Mouse (Mus musculus) MN1 (cell line): ENCODE results near the gene Ect2.
A peak's percentile ranks its signal among the peaks of the same experiment; 100 is the strongest.

Experiments used
- DNase-seq: peaks from one replicate; pipeline ENCODE4 v3.0.0-alpha.2; 2016; ENCODE audit warnings: low spot score

The Ect2 gene

GRCm38 (mm10) chr3:27153701-27154209 is at the start of gene Ect2:
TSS of gene Ect2 (minus strand) at chr3:27153878.
- DNase-seq, result peak; percentile 99

- DNase-seq, result no peak
Measured at GRCm38 (mm10) chr3:27201728-27202411, 48.2 kb upstream of the Ect2 start.

- no peak for DNase-seq
Measured at GRCm38 (mm10) chr3:27199120-27199519, 45.4 kb upstream of the Ect2 start.

GRCm38 (mm10) chr3:27197816-27198215 is 44.1 kb upstream of the Ect2 start:
- DNase-seq, result no peak

DNA sequence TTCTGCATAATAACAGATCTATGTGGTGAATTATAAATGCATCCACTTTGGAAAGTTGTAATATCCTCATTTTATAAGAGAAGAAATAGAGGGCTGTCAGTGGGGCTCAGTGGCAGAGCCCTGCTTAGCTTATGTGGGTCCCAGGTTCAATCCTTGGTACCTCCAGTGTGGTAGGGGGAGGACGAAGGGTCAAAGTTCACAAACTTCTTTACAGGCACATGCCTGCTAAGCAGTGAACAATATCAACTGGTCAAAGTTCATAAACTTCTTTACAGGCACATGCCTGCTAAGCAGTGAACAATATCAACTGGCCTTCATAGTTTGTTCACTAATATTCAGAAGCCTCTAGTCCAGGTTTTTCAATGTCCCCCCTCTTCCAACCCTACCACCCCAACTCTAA is 42.9 kb upstream of the Ect2 start:
- DNase-seq, result no peak

GRCm38 (mm10) chr3:27195573-27196227 is 42.0 kb upstream of the Ect2 start:
- no peak for DNase-seq

DNA sequence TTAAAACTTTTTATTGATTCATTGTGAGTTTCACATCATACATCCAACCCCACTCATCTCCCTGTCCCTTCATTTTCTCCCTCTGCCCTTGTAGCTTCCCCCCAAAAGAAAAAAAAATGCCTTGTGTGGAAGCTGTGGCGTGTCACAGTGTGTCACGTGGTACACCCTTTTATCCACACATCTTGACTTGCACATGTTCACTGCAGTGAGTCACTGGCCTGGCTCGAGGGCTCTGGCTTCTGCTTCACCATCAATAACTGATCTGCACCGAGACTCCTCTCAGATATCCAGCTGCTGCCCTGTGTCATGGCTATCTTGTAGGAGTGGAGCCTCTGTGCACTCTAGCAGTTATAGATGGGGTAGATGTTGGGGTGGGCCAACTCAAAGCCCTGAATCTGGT is 41.5 kb upstream of the Ect2 start:
- peak; percentile 79 for DNase-seq

DNA sequence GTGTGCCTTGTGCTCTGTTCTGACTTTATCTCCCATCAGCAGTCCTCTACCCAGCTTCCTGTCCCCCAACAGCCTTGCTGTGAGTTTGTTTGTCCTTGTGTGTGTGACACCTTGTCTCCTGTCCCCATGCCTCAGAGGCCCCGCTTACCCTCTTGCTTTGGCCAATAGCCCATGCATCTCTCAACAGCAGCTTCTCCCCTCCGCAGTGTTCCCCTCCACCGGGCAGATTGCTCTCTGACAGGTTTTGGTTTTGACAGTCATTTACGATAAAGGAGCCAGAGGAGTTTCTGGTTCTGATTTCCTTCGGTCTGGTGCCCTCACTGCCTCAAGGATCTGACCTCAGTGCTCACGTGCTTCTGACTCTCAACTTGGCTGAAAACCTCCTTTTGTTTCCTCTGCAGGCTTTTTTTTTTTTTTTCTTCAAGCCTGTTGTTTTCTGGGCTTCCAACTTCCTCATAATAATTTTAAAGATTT is 40.2 kb upstream of the Ect2 start:
- DNase-seq, result peak; percentile 70

DNA sequence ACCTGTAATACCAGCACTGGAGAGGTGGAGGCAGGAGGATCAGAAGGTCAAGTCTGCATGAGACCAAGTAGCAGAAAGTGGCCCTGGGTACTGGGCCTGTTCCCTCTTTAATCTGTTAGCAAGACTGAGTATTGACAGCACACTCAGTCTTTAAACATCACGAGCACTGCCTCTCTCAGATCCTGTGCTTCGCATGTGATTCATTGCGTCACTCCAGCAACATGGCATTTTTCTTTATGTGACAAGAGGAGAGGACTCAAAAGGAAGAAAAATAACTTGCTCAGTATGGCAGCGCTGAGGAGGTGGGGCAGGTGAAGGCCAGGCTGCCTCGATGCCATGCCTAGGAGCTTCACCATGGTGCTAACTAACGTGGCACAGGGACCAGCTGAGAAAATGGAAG is 38.2 kb upstream of the Ect2 start:
- DNase-seq, result no peak

DNA sequence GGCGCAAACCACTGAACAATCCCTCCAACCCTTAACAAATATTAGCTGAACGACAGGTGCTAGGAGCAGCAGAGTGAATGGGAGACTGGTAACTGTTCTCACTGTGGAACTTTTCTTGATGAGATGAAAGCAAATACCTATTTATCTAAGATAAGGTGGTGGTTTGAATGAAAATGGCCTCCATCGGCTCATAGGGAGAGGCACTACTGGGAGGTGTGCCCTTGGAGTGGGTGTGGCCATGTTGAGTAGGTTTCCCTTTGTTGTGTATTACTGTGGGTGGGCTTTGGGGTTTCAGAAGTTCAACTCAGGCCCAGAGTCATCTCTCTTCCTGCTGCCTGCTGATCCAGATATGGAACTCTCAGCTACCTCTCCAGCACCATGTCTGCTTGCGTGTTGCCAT is 37.2 kb upstream of the Ect2 start:
- DNase-seq, result no peak

DNA sequence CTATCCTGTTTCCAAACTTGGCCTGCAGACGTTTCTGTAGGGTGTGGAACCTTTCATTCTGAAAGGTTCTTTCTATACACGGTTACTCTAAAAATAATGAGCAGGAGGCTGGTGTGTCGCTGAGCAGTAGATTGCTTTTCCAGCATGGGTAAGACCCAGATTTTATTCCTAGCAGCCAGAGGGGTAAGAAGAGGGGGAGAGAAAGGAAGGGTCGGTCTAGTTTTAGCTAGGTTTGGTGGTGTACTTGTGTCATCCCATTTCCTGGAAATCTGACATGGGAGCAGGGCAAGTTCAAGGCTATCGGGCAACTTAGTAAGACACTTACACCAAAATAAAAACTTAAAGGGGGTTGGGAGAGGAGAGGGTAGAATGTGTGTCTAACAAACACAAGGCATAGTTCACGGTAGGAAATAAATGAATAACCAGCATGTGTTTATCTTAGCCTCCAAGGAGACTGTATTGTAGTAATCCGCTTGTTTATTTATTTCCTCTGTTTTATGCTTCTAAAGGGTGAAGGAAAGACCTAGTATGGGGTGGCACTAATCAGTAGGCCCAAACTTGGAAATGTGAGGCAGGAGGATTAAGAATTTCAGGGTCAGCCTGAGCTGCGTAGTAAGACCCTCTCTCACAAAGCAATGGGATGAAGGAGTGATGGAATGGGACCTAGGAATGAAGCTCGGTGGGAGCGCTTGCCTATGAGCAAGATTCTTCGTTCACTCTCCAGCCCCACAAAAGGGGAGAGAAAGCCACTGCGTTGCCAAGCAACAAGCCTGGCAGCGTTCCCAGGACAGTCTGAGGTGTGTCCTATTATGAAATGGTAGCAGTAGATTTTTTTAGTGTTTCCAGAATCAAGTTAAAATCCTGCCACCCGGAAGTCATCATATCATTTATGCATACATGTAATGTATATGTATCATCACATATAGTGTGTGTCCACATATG is 35.9 kb upstream of the Ect2 start:
- DNase-seq, result peak; percentile 83

- no peak for DNase-seq
Measured at GRCm38 (mm10) chr3:27188386-27188785, 34.7 kb upstream of the Ect2 start.

GRCm38 (mm10) chr3:27183601-27184175 is 30.0 kb upstream of the Ect2 start:
- peak; percentile 51 for DNase-seq

GRCm38 (mm10) chr3:27182733-27183600 is 29.3 kb upstream of the Ect2 start, which contains the start of gene Nceh1:
TSS of gene Nceh1 (plus strand) at chr3:27182965.
- DNase-seq, result peak; percentile 95

GRCm38 (mm10) chr3:27179711-27180110 is 26.0 kb upstream of the Ect2 start:
- DNase-seq, result no peak

GRCm38 (mm10) chr3:27170257-27170656 is 16.6 kb upstream of the Ect2 start:
- no peak for DNase-seq

DNA sequence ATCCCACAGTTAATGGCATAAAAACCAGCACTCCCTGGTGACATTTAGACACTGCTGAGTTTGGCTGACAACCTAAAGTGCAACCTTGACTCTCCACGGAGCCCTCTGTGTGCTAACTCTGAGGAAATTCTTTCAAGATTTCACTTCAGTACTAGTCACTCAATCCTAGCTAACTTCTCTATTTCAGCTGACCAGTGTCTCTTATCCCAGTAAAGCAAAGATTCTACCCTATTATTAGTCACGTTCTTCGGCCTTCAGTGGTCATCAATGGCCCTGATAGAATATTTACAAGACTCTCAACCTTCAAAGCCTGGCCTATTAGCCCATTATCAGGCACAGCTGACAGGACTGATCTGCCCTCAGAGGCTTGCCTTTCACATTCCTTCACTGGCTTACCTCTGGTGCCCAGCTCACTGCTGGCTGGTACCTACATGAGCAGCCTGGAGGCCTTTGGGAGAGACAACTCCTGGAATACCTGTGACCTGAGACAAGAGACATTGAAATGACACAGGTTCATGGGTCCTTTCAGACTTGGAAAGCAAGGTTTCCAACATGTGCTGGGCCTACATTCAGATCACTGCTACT is 11.9 kb upstream of the Ect2 start:
- no peak for DNase-seq

DNA sequence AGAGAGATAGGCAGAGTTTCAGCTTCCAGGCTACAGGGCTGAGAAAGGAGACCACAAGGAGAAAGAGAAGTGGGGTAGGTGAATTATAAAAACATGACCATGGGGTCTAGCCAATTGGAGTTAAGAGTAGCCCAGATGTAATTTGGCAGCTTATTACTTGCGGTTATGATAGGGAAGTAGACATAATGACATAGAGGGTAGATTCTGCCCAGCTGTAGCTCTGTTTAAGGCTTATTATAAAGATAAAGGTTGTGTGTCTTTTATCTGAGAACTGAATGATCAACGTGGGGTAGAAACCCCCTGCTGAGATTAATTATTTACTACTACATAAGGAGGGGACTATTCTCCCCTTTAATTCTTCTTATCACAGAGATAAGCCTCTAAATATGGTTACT is 8.7 kb upstream of the Ect2 start:
- no peak for DNase-seq

- DNase-seq, result no peak
Measured at GRCm38 (mm10) chr3:27161645-27162409, 8.1 kb upstream of the Ect2 start.

- DNase-seq, result no peak
Measured at GRCm38 (mm10) chr3:27158910-27159309, 5.2 kb upstream of the Ect2 start.
